Mouse (Mus musculus): ENCODE measurements around the gene Fbln5.

DNA sequence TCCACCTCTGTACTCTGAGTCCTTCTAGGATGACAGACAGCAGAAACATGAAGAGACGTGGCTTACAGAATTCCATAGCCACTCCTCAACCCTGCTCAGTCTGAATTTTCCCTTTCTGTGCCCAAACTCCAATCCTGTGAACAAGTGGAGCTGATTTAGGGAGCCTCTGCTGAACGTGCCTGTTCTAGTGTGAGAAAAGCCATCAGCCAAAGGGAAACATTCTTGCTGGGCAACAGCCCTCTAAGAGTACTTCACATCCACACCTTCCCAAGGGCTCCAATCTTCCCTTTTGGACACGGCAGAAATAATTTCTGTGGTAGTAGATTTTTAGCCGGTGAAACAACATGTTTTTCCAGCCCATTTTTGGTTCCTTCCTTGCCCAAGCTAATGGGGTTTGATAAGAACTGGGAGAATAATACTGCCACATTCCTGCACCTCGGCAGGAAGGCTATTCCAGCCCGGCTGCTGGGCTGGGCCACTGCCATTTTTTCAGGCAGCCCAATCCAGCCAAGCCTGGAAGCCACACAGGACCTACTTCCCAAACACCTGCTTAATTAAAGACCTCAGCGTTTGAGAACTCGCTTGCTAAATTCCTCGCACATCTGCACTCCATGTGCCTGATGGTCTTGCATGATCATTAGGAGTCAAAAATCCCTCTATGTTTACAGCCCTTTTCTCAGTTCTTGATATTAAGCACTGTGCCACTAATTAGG lies 41.1 kb downstream of the Fbln5 start:
- TF ChIP-seq GATA1 (IDR thresholded peaks at IDR 0.05; ENCODE audit: low read length) = no peak
- TF ChIP-seq TAL1 (IDR thresholded peaks at IDR 0.05; ENCODE audit: low read length) = no peak

All from erythroblast, embryonic 14.5 days (primary cell).